10 mouse cellular contexts compared by ENCODE assay signal in the genomic region with DNA sequence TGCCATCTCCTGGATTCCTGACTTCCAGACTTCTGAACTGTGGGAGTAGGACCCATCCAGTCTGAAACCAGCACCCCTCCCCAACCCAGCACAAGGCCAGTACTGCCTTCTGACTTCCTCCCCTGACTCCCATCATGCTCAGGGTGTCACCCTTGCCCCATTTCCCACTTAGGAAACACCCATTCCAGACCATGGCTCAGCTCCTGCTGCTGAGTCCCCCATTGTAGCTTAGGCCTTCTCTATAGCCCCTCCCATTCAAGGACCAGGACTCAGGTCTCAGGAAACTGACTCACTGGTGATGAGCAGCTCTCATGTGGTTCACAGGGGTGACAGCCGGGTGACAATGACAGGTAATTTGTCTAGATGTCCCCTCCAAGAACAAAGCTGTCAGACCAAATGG. TPM values are rescaled to one million over a fixed set of nuclear protein-coding genes. Genes with fewer than 3 reads are reported as not detected.
DNase-seq lines count a peak whose midpoint lies in the region; ATAC-seq and TF ChIP-seq lines count a peak whose summit lies in the region.
"Had no signal": no experiment of that assay in that cellular context is flagged by ENCODE, and none has a peak within 500 bp of the region (broad histone marks: within the 10 kb centered on the region; RNA-seq: fewer than 3 reads in every experiment).

No protein-coding gene starts in this region.

- ATAC-seq in embryonic facial prominence, embryonic 15.5 days (ENCODE audit: insufficient number of reproducible peaks, low FRiP score, low TSS enrichment, low read depth), result 0 out of 2 replicates have a peak, but pooled peaks have one; percentile 29
- peak; percentile 25; the same call in 1 of the 2 replicates for ATAC-seq in kidney, embryonic 14.5 days (ENCODE audit: low FRiP score, low TSS enrichment)
- 0 out of 2 replicates have a peak, but pooled peaks have one; percentile 21 for ATAC-seq in midbrain, embryonic 16.5 days
- no peak for ATAC-seq in midbrain, embryonic 14.5 days (ENCODE audit: low FRiP score, low TSS enrichment)

- no peaks in the 10 kb centered on the region for H3K4me1 ChIP-seq in embryonic facial prominence, embryonic 15.5 days
- peaks cover 12% of the 10 kb centered on the region; the same call in 1 of the 2 replicates for H3K4me1 ChIP-seq in embryonic facial prominence, embryonic 10.5 days
- H3K4me1 ChIP-seq in kidney, embryonic 14.5 days (ENCODE audit: control insufficient read depth, insufficient read depth, low read length), result peaks cover 8% of the 10 kb centered on the region; the same call in 1 of the 2 replicates
- peaks cover 4% of the 10 kb centered on the region; the same call in 1 of the 2 replicates for H3K4me1 ChIP-seq in midbrain, embryonic 16.5 days (ENCODE audit: control insufficient read depth, insufficient read depth, low read length)
- no peaks in the 10 kb centered on the region for H3K4me1 ChIP-seq in midbrain, embryonic 14.5 days (ENCODE audit: control insufficient read depth, insufficient read depth, low read length)
- H3K4me1 ChIP-seq in olfactory bulb, adult 2 months (ENCODE audit: control insufficient read depth, insufficient read depth, low read length), result peaks cover 44% of the 10 kb centered on the region
- H3K4me1 ChIP-seq: limb, embryonic 10.5 days had no signal

- TF ChIP-seq CTCF in olfactory bulb, adult 2 months (IDR thresholded peaks at IDR 0.05; ENCODE audit: insufficient read depth, low read depth, low read length), result no peak

- H3K9ac ChIP-seq in embryonic facial prominence, embryonic 15.5 days, result no peak overlapping the region
- no peak overlapping the region for H3K9ac ChIP-seq in kidney, embryonic 14.5 days (ENCODE audit: low read depth, low read length)
- no peak overlapping the region for H3K9ac ChIP-seq in midbrain, embryonic 16.5 days (ENCODE audit: low read depth, low read length)
- H3K9ac ChIP-seq in midbrain, embryonic 14.5 days (replicated peaks; ENCODE audit: low read length), result no peak overlapping the region

- no peak for TF ChIP-seq POLR2A in olfactory bulb, adult 2 months (IDR thresholded peaks at IDR 0.05; ENCODE audit: insufficient read depth, low read depth, low read length)

- WGBS in embryonic facial prominence, embryonic 15.5 days, result 55% methylated on average over 1 of the region's 1 CpGs
- 52% methylated on average over 1 of the region's 1 CpGs for WGBS in embryonic facial prominence, embryonic 10.5 days
- 24% methylated on average over 1 of the region's 1 CpGs for WGBS in kidney, embryonic 14.5 days
- WGBS in midbrain, embryonic 16.5 days, result 48% methylated on average over 1 of the region's 1 CpGs
- WGBS in midbrain, embryonic 14.5 days, result 68% methylated on average over 1 of the region's 1 CpGs
- 67% methylated on average over 1 of the region's 1 CpGs for WGBS in olfactory bulb, adult 2 months

- no peaks in the 10 kb centered on the region for H3K9me3 ChIP-seq in embryonic facial prominence, embryonic 15.5 days (replicated peaks)
- H3K9me3 ChIP-seq in embryonic facial prominence, embryonic 10.5 days, result no peaks in the 10 kb centered on the region
- H3K9me3 ChIP-seq in kidney, embryonic 14.5 days (ENCODE audit: control insufficient read depth, low read length), result no peaks in the 10 kb centered on the region
- no peaks in the 10 kb centered on the region for H3K9me3 ChIP-seq in midbrain, embryonic 16.5 days (replicated peaks; ENCODE audit: control insufficient read depth, low read length, poor library complexity, severe bottlenecking)
- no peaks in the 10 kb centered on the region for H3K9me3 ChIP-seq in midbrain, embryonic 14.5 days (ENCODE audit: control insufficient read depth, low read length)
- H3K9me3 ChIP-seq: limb, embryonic 10.5 days had no signal

- H3K27me3 ChIP-seq in embryonic facial prominence, embryonic 15.5 days, result no peaks in the 10 kb centered on the region
- H3K27me3 ChIP-seq in embryonic facial prominence, embryonic 10.5 days (replicated peaks; ENCODE audit: low read depth, poor library complexity, severe bottlenecking), result peaks cover 7% of the 10 kb centered on the region; the same call in 1 of the 2 replicates
- no peaks in the 10 kb centered on the region for H3K27me3 ChIP-seq in kidney, embryonic 14.5 days (ENCODE audit: control insufficient read depth, insufficient read depth, low read length)
- 0 out of 2 replicates have a peak, but pooled peaks cover 3% of the 10 kb centered on the region for H3K27me3 ChIP-seq in midbrain, embryonic 16.5 days (ENCODE audit: control insufficient read depth, insufficient read depth, low read depth, low read length)
- no peaks in the 10 kb centered on the region for H3K27me3 ChIP-seq in midbrain, embryonic 14.5 days (ENCODE audit: control insufficient read depth, insufficient read depth, low read length)

- no peak for DNase-seq in embryonic facial prominence, embryonic 10.5 days (ENCODE audit: low spot score)
- no peak for DNase-seq in kidney, adult 18-20 months
- no peak for DNase-seq in midbrain, embryonic 14.5 days
- no peak for DNase-seq in right cerebral cortex, adult 2 months (ENCODE audit: low spot score in 2 of 2)
- DNase-seq: cerebellum, postnatal 36 days had no signal

- no peak overlapping the region for H3K4me2 ChIP-seq in embryonic facial prominence, embryonic 15.5 days (replicated peaks)
- H3K4me2 ChIP-seq in kidney, embryonic 14.5 days (replicated peaks; ENCODE audit: low read depth, low read length), result no peak overlapping the region
- no peak overlapping the region for H3K4me2 ChIP-seq in midbrain, embryonic 16.5 days (ENCODE audit: low read length)
- no peak overlapping the region for H3K4me2 ChIP-seq in midbrain, embryonic 14.5 days (ENCODE audit: low read length)

- no peaks in the 10 kb centered on the region for H3K36me3 ChIP-seq in embryonic facial prominence, embryonic 15.5 days
- no peaks in the 10 kb centered on the region for H3K36me3 ChIP-seq in embryonic facial prominence, embryonic 10.5 days (replicated peaks)
- no peaks in the 10 kb centered on the region for H3K36me3 ChIP-seq in kidney, embryonic 14.5 days (ENCODE audit: control insufficient read depth, insufficient read depth, low read length)
- H3K36me3 ChIP-seq in midbrain, embryonic 16.5 days (ENCODE audit: control insufficient read depth, insufficient read depth, low read length), result no peaks in the 10 kb centered on the region
- H3K36me3 ChIP-seq in midbrain, embryonic 14.5 days (ENCODE audit: control insufficient read depth, insufficient read depth, low read length), result no peaks in the 10 kb centered on the region
- H3K36me3 ChIP-seq: limb, embryonic 10.5 days had no signal

- no peak overlapping the region for H3K4me3 ChIP-seq in embryonic facial prominence, embryonic 15.5 days (replicated peaks)
- H3K4me3 ChIP-seq in embryonic facial prominence, embryonic 10.5 days, result no peak overlapping the region
- no peak overlapping the region for H3K4me3 ChIP-seq in kidney, embryonic 14.5 days (ENCODE audit: low read length)
- H3K4me3 ChIP-seq in midbrain, embryonic 16.5 days (ENCODE audit: low read depth, low read length), result no peak overlapping the region
- no peak overlapping the region for H3K4me3 ChIP-seq in midbrain, embryonic 14.5 days (replicated peaks; ENCODE audit: low read depth, low read length)
- H3K4me3 ChIP-seq in olfactory bulb, adult 2 months (ENCODE audit: insufficient read depth, low read depth, low read length), result no peak overlapping the region
- H3K4me3 ChIP-seq: limb, embryonic 10.5 days had no signal

- no peak overlapping the region for H3K27ac ChIP-seq in embryonic facial prominence, embryonic 15.5 days (replicated peaks)
- H3K27ac ChIP-seq in embryonic facial prominence, embryonic 10.5 days (replicated peaks), result no peak overlapping the region
- H3K27ac ChIP-seq in kidney, embryonic 14.5 days (ENCODE audit: low read depth, low read length), result no peak overlapping the region
- H3K27ac ChIP-seq in midbrain, embryonic 16.5 days (ENCODE audit: low read length), result no peak overlapping the region
- no peak overlapping the region for H3K27ac ChIP-seq in midbrain, embryonic 14.5 days (replicated peaks; ENCODE audit: low read depth, low read length)
- H3K27ac ChIP-seq in olfactory bulb, adult 2 months (ENCODE audit: insufficient read depth, low read depth, low read length), result 0 out of 2 replicates have a peak overlapping the region, but pooled peaks have one; percentile 12
- H3K27ac ChIP-seq: limb, embryonic 10.5 days had no signal

RNA-seq across cellular contexts. Expression of gene Ankrd33b, which starts 25.5 kb away (rescaled TPM):
- 0.80 and 1.1 TPM in 2 replicates for polyA plus RNA-seq in embryonic facial prominence, embryonic 15.5 days (2015; fragmentation: Nextera tagmentation; extraction: Ambion mirVana)
- 0.29 and 0.67 TPM in 2 replicates for polyA plus RNA-seq in embryonic facial prominence, embryonic 10.5 days (2016; fragmentation: Nextera tagmentation; extraction: Ambion mirVana)
- polyA plus RNA-seq in kidney, embryonic 14.5 days (2014; fragmentation: Nextera tagmentation; extraction: Ambion mirVana), result 2.1 and 3.7 TPM in 2 replicates
- 0.53 and 0.69 TPM in 2 replicates for polyA plus RNA-seq in midbrain, embryonic 16.5 days (2015; fragmentation: Nextera tagmentation; extraction: Ambion mirVana)
- 0.18 and 0.64 TPM in 2 replicates for polyA plus RNA-seq in midbrain, embryonic 14.5 days (2014; fragmentation: Nextera tagmentation; extraction: Ambion mirVana)
- not detected in 2 replicates for polyA plus RNA-seq in olfactory bulb, adult 2 months (2012; ENCODE audit: insufficient read depth, insufficient read length, low replicate concordance, missing spikeins)
